Mouse (Mus musculus) retina, postnatal 7 days (tissue): Measurements from ENCODE around the gene Gemin7.
"Not testable (repeated sequence)": the region's sequence is repeated elsewhere in the genome, so short reads cannot be mapped to it uniquely, and the experiment has no call there.

ENCODE experiments used
- DNase-seq: peaks from one replicate; pipeline ENCODE4 v3.0.0-alpha.2; 2012; ENCODE audit warnings: low read depth, low spot score

Gene Gemin7

DNA sequence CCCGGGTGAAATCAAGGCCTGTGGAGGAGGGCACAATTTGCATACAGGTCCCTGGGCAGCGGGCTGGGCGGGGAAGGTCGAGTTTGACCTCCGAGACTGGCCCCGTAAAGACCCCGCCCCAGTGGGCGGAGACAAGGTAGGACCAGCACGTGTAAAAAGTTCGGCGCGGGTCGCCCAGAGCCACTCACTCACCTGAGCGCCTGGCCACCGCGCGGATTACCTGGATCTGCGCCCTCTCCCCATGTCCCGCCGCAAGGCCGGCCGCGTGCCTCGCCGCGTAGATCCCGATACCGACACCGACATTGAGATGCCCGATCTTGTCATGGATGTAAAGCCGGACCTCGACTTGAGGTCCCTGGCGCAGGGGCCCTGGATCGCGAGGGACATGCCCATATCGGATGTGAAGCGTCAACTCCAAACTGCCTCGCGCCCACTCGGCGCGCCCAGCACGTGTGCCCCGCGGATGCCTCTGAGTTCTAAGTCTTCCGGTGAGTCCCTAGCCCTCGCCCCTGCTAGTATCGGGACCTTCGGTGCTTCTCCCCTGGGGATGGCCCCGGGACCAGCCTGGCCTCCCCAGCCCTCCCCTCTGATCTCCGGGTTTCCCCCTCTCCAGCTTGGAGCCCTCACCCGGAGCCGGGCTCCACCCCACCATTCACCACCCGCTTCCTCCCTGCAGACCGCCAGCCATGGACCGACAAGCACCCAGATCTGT, at the start of gene Gemin7, which contains the start of gene Zfp296:
Gene Gemin7, minus strand, starts transcription at position 455 of the 712 bp plus-strand sequence.
Gene Zfp296, plus strand, starts transcription at position 147 of the 712 bp plus-strand sequence.
- DNase-seq: no peak

DNA sequence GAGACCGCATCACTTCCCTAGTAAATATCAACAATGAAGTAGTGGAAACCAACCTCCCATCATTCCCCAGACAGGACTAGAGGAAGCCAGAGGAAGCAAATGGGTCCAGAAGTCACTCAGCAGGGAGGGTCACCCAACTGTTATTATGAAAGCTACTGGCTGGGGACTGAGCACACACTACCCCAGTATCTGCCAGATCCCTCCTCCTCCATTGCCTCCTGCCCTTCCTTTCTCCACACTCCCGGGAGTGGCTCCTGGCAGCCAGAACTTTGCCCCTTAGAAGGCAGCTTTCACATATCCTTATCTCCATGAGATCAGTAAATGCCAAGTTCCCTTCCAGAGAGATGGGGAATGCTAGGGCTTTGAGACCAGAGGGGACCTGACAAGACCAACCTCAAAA, 46.0 kb upstream of the Gemin7 start:
- DNase-seq: no peak

DNA sequence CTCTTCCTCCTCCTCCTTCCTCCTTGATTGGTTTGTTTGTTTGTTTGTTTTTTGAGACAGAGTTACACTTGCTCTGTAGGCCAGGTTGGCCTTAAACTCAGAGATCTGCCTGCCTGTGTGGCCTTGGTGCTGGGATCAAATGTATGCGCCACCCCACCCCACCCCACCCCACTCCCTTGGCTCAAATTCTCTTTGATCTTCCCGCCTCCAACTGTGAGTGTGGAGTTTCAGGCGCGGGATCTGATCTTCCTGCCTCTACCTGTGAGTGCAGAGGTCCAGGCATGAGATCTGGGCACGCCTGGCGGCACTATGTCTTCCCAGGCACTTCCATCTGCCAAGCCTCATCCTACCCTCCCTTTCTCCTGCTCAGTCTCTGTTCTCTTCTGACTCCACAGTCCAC, 44.8 kb upstream of the Gemin7 start:
- DNase-seq: no peak

DNA sequence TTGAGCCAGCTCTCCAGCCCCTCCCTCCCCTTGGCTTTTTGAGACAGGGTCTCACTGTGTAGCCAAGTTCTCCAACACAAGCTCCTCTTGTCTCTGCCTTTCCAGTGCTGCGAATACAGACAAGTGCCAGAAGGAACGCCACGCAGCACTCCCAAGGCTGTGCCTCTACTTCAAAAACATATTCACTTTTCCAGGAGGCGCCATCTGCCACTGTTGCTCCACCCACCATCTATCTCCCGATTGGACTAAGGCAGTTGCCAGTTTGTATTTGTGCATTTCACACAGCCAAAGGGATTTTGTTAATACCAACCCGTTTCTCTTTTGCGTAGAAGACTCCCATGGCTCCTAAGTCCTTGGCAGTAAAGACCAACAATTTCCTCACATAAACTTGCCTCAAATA, 43.4 kb upstream of the Gemin7 start:
- DNase-seq: no peak

DNA sequence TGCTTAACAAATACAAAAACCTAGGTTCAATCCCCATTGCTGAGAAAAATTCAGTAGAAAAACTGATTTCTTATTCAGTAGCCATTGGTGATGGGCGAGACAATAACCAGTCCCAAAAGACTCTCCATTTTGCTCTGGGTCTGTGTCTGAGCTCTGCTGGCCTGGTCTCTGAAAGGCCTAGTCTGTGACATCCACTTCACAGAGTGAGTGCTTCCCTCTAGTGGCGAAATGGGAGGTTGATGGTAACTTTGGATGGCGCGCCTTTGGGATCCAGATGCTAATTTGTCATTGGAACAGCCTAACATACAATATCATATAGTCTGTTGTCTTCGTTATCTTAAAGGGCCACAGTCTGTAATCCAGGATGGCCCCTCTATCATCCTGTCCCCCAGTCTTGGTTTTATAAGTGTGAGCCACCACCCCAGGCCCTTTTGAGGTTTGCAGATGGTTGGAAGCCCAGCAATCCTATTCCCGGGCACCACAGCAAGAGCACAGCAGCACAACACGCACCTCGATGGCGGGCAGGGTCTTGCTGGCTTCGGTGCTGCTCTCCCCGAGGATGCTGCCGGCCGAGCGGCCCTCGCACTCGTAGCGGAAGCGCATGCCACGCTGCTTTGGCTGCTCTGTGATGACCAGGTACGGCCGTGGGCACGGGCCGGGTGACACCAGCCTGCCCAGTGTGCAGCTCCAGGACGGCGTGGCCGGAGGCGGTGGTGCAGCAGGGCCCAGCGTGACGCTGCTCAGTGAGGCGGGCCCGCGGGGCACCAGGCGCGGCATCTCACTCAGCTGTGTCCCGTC, 41.8 kb upstream of the Gemin7 start:
- peak; percentile 78 for DNase-seq

DNA sequence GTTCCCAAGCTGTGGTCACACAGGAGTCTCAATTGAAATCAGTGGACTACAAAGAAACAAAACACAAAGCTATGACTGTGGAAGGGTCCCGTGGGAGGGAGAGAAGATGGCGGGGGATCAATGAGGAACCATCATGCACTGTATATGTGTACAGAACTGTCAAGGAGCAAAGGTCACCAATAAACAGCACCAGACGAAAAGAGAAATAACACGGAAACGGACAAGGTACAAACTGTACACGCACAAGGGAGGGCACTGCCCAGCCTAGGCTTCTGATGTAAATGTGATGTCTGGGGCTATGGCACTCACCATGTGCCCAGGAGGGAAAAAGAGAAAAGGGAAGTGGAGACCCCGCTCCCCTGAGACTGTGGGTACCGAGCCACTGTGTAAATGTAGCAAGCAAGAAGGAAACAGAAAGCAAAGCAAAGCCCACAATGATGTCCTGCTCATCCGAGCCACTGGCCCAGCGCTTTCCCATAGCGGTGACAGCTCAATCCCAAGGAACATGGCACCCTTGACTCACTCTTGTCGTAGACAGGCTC, 37.7 kb upstream of the Gemin7 start:
- no peak for DNase-seq

DNA sequence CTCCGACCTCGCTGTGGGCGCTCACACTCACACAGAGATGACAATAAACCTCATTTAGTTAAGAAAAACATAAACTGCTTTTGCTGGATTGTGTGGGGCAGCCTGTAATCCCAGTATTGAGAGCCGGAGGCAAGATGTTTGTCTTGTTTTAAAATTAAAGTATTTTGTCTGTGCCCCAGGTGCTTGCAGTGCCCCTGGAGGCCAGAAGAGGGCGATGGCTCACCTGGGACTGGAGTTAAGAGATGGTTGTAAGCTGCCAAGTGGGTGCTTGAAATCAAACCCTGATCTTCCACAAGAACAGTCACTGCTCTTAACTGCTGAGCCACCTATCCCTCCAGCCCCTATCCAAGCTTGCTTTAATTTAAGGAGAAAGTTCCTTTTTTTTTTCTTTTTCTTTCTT, 33.6 kb upstream of the Gemin7 start:
- no peak for DNase-seq

DNA sequence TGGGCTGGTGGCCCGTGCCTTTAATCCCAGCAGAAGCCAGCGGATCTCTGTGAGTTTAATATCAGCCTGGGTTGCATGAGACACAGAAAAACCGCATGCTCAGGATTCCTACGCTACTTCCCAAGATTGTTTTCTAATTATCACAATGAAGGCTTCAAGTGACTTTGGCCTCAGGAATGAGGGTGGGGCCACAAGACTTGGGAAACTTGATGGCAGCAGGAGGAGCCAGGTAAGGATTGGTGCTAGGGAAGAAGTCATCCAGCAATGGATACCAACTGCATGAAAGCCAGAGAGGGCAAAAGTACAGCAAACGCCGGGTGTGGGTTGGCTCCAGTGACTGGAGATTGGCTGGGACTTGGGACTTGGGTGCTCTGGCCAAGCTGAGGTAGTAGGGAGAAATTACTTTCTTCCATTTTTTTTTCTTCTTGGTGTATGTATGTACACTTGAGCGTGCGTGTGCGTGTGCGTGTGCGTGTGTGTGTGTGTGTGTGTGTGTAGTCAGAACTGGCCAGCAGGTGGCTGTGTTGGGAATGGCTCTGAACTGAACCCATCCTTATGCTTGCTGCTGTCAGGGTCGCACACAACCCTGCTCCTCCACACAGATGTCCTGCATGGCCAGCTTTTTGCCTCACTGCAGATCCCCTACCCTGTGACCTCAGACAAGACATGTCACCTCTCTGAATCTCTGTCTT, 32.4 kb upstream of the Gemin7 start:
- DNase-seq: no peak

DNA sequence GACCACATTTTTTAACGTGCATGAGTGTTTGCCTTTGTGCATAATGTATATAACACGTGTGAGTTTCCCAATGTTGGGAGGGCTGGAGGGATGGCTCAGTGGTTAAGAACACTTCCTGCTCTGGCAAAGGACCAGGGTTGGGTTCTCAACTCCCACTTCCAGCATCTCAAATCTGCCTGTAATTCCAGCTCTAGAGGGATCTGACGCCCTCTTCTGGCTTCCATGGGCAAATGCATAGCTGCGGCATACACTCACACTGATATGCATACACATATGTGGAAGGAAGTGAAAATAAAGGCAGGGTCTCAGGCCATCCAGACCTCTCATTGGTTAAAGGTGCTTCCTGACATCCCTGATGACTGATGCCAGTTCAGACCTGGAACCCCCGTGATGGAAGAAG, 29.9 kb upstream of the Gemin7 start:
- DNase-seq: no peak

DNA sequence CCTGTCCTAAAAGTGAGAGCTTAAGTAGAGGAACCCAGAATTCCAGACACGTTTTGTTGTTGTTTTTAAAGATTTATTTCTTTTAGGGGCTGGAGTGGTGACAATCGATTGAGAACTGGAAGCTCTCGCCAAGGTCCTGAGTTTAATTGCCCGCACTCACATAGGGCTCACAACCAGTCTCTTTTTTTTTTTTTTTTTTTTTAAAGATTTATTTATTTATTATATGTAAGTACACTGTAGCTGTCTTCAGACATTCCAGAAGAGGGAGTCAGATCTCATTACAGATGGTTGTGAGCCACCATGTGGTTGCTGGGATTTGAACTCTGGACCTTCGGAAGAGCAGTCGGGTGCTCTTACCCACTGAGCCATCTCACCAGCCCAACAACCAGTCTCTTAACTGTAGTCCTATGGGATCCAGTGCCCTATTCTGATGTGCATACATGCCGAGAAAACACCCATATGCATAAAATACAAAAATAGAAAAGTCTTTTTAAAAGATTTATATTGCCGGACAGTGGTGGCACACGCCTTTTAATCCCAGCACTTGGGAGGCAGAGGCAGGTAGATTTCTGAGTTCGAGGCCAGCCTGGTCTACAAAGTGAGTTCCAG, 27.3 kb upstream of the Gemin7 start:
- not testable (repeated sequence) for DNase-seq

DNA sequence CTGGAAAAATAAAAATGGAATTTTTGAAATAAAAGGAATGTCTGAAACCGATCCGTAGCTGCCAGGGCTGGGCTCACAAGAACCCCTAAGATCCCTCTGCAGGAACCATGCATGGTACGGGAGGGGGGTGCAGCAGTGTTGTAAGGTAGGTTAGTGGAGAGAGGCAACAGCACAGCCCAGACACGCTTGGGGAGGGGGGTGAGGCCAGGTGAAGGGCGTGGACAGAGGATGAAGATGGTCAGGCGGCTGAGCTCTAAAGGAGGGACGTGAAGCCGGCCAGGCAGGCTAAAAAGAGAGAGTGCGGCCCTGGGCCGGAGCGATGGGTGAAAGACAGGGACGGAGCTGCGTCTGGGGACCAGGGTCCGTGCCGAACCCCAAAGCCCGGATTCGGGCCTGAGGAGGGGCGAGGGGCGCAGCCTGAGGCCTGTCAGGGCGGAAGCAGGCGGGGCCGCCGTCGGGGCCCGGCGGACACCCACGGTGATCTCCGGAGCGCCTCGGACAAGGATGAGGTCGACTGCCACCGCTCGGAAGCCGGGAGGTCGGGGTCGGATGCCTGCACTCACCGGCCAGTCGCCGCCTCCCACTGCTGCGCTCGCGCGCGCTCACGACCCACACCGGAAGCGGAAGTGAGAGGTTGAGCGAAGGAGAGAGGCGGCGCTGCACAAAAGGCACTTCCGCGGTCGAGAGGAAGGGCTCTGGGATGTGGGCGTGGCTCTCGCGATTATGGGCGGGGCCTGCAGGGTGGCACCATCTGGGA, 26.6 kb upstream of the Gemin7 start, which contains the start of gene Clasrp:
Gene Clasrp, minus strand, starts transcription at position 638 of the 757 bp plus-strand sequence.
- DNase-seq: peak; percentile 87

DNA sequence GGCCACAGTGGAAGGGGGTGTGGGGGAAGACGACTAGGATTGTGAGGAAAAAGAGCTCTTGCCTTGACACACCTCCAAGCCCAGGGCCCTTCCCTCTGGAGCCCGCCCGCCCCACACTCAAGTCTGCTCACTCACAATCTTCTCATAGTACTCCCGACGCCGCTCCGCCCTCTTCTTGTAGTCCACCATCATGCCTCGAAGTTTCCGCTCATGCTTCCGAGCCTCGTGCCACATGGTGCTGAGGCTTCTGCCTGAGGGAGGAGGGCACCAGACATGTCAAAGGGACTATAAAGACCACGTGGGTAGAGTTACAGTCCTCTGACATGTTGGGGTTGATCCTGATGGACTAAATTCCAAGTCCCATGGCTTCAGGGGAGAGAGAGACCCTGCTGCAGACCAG, 25.7 kb upstream of the Gemin7 start:
- DNase-seq: no peak

DNA sequence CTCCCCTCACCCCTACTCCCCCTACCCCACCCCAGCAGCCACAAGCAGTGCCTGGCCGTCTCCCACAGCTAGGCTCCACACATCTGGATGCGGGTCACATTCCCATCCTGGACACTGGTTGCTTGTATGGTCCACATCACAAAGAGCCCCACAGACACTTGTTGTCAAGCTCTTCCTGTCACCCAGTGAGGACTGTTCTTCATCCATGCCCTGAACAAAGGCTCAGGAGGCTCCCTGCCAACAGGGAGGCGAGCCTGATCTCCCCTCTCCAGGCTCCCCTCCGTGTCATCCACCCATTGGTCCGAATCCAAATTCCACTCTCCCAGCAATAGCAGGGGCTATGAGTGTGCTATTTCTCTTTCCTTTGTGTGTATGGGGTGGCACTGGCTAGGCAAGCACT, 23.2 kb upstream of the Gemin7 start:
- no peak for DNase-seq

DNA sequence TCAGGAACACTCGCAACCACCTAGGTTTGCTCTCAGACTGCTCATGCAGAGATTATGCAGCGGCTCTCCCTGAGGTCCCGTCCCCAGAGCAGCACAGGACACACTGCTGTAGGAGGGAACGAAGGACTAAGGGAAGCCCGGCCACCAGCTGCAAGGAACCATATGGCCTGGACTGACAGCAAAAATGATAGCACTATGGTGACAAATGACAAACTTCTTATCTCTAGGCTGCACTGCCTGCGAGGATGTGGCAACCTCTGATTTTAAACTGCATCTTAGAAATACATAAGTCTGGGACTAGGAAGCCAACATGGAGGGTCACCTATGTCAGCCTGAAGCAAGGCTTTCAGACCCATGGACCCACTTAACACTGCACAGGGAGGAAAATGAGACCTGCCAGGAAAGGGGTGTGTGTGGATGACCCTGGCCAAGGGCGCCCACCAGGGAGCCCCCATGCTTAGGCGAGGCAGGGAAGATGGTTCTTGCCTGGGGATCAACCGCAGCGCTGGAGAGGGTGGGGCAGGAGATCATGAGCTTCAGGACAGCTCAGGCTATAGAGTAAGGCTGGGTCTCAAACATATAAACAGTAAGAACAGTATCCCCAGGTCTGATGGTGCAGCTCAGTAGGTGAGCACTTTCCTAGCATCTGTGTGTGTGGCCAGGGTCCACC, 15.8 kb upstream of the Gemin7 start:
- no peak for DNase-seq

DNA sequence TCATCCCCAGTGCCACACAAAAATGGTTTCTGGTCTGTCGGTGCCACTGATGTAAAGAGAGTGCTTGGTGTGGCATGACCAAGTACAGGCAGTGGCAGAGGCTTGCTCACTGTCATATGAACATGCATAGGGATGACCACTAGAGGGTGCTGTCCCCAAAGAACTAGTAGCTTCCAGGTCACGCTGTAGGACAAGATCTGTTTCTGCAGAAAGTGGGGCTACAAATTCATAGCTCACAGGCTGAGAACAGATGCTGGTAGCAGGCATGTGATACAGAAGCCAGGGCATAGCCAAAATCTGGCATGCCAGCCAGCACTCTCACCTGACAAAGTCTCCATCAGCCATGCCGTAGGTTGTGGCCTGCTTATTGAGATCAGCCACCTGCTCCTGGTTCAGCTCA, 12.5 kb upstream of the Gemin7 start:
- DNase-seq: peak; percentile 83

DNA sequence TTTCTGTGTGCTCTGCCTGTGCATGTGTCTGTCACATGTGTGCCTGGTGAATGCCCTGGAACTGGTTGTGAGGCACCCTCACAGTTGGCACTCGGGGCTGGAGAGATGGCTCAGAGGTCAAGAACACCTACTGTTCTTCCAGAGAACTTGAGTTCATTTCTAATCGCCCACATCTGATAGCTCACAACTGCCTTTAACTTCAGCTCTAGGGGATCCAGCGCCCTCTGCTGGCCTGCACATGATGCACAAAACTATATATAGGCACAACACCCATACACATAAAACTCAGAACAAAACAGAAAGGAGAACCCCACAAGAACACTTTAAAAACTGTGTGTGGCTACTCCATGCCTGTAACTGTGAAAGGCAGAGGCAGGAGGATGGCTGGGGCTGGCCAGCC, 11.8 kb upstream of the Gemin7 start:
- DNase-seq: no peak

DNA sequence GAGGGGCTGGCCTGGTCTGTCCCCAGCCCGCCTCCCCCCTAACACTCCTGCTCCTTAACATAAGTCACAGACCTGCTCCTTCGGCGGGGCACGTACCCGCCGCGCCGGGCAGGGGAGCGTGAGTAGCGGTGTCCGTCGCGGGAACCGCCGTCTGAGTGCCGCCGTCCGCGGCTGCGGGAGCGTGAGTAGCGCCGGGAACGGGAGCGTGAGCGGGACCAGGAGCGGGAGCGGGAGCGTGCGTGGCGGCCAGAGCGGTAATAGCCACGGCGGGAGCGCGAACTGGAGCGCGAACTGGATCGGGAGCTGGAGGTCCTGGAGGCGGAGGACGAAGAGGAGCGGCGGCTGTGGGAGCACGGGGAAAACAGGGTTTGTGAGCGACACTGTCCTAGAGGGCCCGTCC, 8.9 kb upstream of the Gemin7 start:
- DNase-seq: no peak

DNA sequence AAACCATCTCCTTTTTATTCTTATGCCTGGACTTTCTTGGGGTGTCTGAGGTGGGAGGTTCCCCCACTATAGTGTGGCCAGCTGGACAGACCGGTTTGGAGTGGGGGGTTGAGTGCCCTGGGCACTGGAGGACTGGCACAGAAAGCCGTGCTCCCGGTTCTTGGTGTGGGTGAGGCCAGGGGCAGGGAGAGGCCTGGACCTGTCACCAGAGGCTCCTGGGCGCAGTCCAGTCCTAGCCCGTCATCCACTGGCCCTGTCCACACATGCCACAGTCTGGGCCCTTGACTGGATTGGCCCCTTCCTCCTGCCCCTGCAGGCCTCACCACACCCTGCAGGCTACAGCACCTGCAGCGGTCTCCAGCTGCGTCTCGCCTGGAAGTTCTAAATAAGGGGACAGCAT, 3.2 kb upstream of the Gemin7 start:
- no peak for DNase-seq

DNA sequence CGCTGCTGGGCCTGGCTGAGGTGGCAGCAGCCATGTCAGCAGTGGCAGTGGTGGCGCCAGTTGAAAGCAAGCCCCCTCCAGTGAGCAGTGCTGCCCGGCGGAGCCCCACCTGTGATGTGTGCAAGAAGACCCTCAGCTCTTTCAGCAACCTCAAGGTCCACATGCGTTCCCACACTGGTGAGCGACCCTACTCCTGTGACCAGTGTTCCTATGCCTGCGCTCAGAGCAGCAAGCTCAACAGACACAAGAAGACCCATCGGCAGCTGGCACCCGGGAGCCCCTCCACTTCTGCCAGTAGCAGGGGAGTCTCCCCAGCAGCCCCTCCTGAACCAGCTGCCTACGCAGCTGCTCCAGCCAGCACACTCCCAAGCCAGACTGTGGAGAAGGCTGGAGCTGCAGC, 2.4 kb upstream of the Gemin7 start:
- no peak for DNase-seq

DNA sequence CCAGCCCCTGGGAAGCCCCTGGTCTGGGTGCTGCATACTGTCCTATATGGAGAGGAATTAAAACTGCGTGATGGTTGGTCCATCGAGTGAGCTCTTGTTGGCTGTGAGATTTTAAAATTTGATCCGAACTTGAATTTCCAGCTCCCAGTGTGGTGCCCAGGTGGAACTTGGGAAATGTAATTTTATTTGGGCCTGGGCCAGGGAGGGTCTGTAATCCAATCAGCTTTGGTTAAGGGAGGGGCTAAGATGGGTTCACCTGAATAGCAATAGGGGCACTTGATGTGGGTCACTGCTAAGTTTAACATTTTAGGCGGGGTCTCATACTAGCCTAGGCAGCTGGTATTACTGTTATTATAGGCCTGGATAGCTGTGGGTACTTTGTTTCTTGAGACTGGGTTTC, 1.0 kb upstream of the Gemin7 start:
- no peak for DNase-seq
